Mouse (Mus musculus) stomach, embryonic 14.5 days (tissue): ENCODE data around the gene Dnajc22. TPM values are rescaled to one million over a fixed set of nuclear protein-coding genes. Genes with fewer than 3 reads are reported as not detected.

ENCODE experiments used
- ATAC-seq: fragments of 200-750 bp; cut with Nextera tagmentation; 2 replicates; pipeline ENCODE4 v1.8.0; 2017; ENCODE audit warnings: low read depth, moderate TSS enrichment; ENCODE audit not compliant: insufficient number of reproducible peaks, insufficient read depth, low FRiP score
- H3K27ac ChIP-seq: fragments of 300-500 bp; sonication (generic); 2 replicates; pipeline ENCODE4 v1.5.1; 2014; ENCODE audit warnings: mild to moderate bottlenecking, low read length, moderate library complexity, mixed read lengths
- H3K27me3 ChIP-seq: fragments of 300-500 bp; sonication (generic); 2 replicates; pipeline ENCODE4 v1.6.1; 2014; ENCODE audit warnings: low read length, control low read depth, mixed read lengths; ENCODE audit not compliant: control insufficient read depth, insufficient read depth
- H3K36me3 ChIP-seq: fragments of 300-500 bp; sonication (generic); 2 replicates; pipeline ENCODE4 v1.6.1; 2014; ENCODE audit warnings: mild to moderate bottlenecking, control low read depth, low read length, moderate library complexity, mixed read lengths; ENCODE audit not compliant: control insufficient read depth, insufficient read depth
- H3K4me1 ChIP-seq: fragments of 300-500 bp; sonication (generic); 2 replicates; pipeline ENCODE4 v1.6.1; 2014; ENCODE audit warnings: low read length, control low read depth, mixed read lengths; ENCODE audit not compliant: control insufficient read depth, insufficient read depth
- H3K4me2 ChIP-seq: fragments of 300-500 bp; sonication (generic); replicated peaks from 2 replicates; pipeline ENCODE4 v1.6.1; 2014; ENCODE audit warnings: low read depth, low read length, control low read depth
- H3K4me3 ChIP-seq: fragments of 300-500 bp; sonication (generic); 2 replicates; pipeline ENCODE4 v1.5.1; 2014; ENCODE audit warnings: low read depth, low read length, control low read depth
- H3K9ac ChIP-seq: fragments of 300-500 bp; sonication (generic); replicated peaks from 2 replicates; pipeline ENCODE4 v1.6.1; 2014; ENCODE audit warnings: low read depth, mild to moderate bottlenecking, control low read depth, low read length, moderate library complexity, mixed read lengths
- H3K9me3 ChIP-seq: fragments of 300-500 bp; sonication (generic); 2 replicates; pipeline ENCODE4 v1.6.1; 2016; ENCODE audit warnings: low read depth, low read length, control low read depth; ENCODE audit not compliant: control insufficient read depth
- WGBS: fragments of 180-500 bp; shearing (Covaris S2); extraction: QIAGEN DNeasy Blood & Tissue Kit; methylation state at CpG from one replicate; pipeline ENCODE4 v1.1.7; 2014; 5-methylcytosine and 5-hydroxymethylcytosine counted together
- polyA plus RNA-seq: library from polyadenylated mRNA; unstranded; fragments of >200 nt; fragmentation: Nextera tagmentation; extraction: Ambion mirVana; gene quantifications from 2 replicates; pipeline ENCODE4 v1.2.1, GENCODE M21; 2014

Dnajc22 gene
- polyA plus RNA-seq, 1 experiment from 2014 or later: 9.3 TPM

DNA sequence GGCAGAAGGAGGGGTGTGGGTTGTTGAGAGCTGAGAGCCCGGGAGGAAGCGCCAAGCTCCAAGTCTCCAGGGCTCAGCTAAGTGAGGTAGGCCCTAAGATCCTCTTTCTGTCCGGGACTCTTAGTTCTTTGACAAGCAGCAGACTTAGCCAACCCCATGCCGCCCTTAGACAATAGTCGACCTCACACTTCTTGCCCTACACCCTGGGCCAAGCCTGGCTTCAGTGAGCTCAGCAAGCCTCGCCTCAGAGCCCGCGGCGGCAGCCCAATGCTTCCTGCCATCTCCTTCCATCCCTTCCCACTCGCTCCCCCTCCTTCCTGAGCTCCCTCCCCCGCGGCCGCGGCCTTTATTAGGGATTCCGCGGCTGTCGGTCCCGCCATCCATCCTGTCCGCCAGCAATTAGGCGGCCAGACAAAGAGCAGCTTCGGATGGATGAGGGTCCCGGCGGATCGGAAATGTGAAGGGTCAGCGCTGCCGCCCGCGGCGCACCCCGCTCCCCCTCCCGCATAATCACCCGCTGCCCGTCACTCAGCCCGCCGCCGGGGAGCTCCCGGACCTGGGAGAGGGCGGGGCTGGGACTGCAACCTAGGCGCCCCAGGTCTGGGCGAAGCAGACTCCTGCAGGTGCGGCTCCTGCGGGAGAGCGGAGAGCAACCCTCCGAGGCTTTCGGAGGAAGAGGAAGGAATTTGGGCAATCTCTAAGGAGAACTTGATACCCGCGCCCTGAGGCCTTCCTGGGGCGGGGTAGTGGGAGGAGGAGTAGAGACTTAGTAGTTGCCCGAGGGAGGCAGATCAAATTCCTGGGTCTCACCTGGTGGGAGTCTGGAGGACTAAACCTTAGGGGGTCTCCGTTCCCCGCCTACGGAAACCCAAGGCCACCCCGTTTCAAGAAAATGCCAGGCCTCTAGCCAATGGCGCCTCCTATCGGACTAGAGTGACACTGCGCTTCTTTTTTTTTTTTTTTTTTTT lies 605 bp downstream of the Dnajc22 start:
- Histone ChIP-seq H3K9ac (0 out of 2 replicates have a peak overlapping the region, but pooled peaks have one; percentile 22), H3K4me3 (peak overlapping the region; percentile 37), H3K9me3 (no peaks in the 10 kb centered on the region), H3K4me2 (peak overlapping the region; percentile 79), H3K4me1 (peaks cover 28% of the 10 kb centered on the region), H3K27ac (no peak overlapping the region), H3K27me3 (peaks cover 79% of the 10 kb centered on the region), H3K36me3 (no peaks in the 10 kb centered on the region)
- no peak for ATAC-seq
- 2% methylated on average over 54 of the region's 56 CpGs for WGBS

DNA sequence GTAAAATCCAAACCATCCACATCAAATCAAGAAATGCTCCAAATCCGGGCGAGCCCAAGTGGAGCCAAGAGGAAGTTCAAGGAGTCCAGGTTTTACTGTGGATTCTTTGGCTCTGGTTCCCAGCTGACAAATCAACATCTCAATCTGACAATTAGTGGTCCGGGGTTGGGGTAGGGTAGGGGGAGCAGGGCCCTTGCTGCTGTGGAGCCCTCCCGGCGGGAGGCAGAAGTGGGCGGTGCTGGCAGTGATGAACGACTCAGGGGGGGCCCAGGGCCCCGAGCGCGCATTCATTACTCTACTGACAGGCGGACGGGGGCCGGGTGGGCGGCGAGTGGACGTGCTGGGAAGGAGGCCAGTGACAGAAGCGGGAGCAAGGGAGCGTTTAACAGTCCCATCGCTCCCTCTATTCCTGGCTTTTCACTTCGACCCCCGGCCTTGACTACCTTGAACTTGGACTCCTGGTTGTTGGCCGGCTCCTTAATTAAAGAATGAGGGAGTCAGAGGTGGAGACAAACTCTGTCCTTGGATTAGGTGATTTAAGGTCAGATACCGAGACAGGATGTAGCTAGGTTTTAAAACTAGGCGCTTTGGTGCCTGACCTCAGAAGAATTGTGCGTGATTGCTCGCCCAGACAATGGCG lies 1.8 kb downstream of the Dnajc22 start:
- Histone ChIP-seq H3K27me3 (peaks cover 76% of the 10 kb centered on the region), H3K9ac (no peak overlapping the region), H3K4me2 (peak overlapping the region; percentile 8; the same call in 1 of the 2 replicates), H3K4me3 (no peak overlapping the region), H3K4me1 (peaks cover 31% of the 10 kb centered on the region), H3K27ac (no peak overlapping the region), H3K36me3 (no peaks in the 10 kb centered on the region), H3K9me3 (no peaks in the 10 kb centered on the region)
- no peak for ATAC-seq
- 2% methylated on average over 22 of the region's 27 CpGs for WGBS

DNA sequence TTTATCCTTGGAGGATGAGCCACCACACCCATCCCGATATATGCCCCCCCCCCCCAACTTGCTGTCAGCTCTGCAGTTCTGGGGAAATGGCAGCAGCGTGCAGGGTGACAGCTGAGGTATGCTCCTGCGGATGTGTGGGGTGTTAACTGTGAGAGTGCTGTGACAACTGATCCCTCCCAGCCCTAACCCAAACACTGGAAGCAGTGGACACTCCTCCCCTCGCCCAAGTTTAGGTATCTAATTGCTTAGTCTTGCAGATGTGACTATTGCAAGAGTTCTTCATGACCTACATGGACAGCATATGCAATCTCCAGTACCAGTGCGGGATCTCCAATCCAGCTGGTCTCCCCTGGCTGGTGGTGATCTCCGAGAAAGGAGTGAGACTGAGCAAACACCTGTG lies 2.4 kb downstream of the Dnajc22 start:
- Histone ChIP-seq H3K4me2 (no peak overlapping the region), H3K4me1 (peaks cover 31% of the 10 kb centered on the region), H3K9ac (no peak overlapping the region), H3K4me3 (no peak overlapping the region), H3K36me3 (no peaks in the 10 kb centered on the region), H3K27ac (no peak overlapping the region), H3K9me3 (no peaks in the 10 kb centered on the region), H3K27me3 (peaks cover 72% of the 10 kb centered on the region)
- 8% methylated on average over 6 of the region's 6 CpGs for WGBS
- no peak for ATAC-seq

DNA sequence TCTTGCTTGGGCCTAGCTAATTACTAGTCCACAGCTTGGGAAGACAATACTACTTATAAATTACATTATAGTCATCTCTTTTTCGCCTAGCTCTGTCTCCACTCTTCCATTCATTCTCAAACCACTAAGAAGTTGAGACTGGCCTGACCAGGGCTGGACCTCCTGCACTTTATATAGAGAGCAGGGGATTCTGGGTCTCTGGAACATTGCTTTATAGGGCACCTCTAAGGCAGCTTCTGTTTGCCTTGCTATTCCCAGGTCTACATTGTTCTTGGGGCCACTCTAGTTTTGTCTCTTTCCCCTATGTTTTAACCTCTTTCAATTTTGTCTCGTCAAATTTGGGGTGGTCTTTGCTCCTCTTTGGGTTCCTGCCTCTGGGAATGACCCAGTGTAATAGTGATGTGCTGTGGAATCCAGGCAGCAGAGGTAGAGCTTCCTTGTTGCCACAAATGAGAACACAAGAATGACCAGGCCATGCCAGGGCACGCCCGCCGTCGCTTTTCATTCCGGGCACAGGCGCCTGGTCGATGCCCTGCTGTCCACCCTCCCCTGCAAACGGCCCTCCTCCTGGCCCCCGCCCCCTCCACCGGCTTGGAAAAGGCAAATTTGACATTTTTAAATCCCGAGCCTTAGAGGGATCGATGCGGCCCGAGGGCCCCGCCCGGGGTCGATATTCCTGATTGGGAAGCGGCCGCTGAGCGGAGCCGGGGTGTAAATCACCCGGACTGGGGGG lies 3.3 kb downstream of the Dnajc22 start:
- WGBS: 4% methylated on average over 24 of the region's 24 CpGs
- H3K4me1 ChIP-seq: peaks cover 31% of the 10 kb centered on the region
- H3K27me3 ChIP-seq: peaks cover 68% of the 10 kb centered on the region
- no peaks in the 10 kb centered on the region for H3K9me3 ChIP-seq
- peak overlapping the region; percentile 60 for H3K4me2 ChIP-seq
- no peaks in the 10 kb centered on the region for H3K36me3 ChIP-seq
- no peak for ATAC-seq
- H3K4me3 ChIP-seq: peak overlapping the region; percentile 34
- 0 out of 2 replicates have a peak overlapping the region, but pooled peaks have one; percentile 18 for H3K9ac ChIP-seq
- H3K27ac ChIP-seq: no peak overlapping the region

DNA sequence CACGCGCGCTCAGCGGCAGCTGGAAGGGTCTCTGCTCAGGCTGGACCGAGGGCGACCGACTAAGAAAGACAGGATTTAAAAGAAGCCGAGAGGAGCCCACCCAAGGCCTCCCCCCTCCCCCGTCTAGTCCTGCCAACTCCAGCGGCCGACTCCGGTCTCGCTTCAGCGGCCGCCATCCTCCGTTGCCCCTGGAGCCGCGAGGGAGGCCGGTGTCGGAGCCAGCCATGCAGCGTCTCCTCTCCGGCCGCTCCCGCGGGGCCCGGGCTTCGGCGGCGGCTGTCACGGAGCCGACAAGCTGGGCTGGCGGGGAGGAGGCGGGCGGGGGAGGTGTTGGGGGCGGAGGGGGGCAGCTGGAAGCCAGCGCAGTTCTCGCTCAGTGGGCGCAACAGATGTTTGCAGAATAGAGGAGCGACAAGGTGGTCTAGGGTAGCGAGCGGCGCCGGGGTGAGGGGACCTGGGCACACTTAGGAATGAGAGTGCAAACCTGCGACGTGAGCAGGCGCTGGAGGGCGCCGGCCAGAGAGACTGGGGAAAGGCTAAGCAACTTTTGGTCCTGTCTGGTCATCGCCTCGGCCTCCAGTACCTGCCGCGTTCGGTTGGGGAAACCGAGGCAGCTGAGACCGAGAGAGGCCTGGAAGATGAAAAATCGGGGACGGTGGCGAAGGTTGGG lies 4.0 kb downstream of the Dnajc22 start:
- peak overlapping the region; percentile 34 for H3K4me3 ChIP-seq
- WGBS: under 1% methylated on average over 57 of the region's 58 CpGs
- H3K27me3 ChIP-seq: peaks cover 65% of the 10 kb centered on the region
- no peaks in the 10 kb centered on the region for H3K9me3 ChIP-seq
- no peaks in the 10 kb centered on the region for H3K36me3 ChIP-seq
- no peak overlapping the region for H3K27ac ChIP-seq
- peaks cover 31% of the 10 kb centered on the region for H3K4me1 ChIP-seq
- H3K9ac ChIP-seq: 0 out of 2 replicates have a peak overlapping the region, but pooled peaks have one; percentile 18
- H3K4me2 ChIP-seq: peak overlapping the region; percentile 60
- ATAC-seq: no peak

DNA sequence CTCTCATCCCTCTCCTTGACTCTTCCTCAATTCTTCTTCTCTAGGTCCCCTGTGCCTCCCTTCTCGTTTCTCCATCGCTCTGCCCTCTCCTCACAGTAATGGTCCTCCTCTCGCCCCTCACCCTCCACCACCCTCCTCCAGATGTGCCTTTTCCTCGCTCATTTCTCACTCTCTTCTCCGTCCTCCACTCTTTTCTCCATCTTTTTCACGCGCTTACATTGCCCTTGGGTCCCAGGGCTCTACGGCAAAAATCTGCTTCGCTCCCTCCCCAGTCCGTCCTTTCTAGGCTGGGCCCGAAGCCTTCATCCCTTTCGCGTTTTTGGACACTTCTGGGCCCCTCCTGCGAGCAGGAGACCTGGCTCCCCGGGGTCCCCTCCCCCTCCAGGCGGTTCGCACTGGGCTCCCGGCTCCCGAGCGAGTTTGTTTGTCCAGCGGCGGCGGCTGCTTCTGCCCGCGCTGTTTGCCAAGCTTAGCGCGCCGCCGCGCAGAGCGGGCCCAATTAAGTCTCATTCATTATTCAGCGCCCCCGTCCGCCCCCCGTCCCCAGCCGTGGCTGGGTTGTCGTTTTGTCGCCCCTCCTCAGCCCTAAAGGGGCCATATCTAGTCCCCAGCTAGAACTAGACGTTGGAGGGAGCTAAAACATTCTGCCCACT lies 5.0 kb downstream of the Dnajc22 start:
- peaks cover 31% of the 10 kb centered on the region for H3K4me1 ChIP-seq
- no peak overlapping the region for H3K27ac ChIP-seq
- no peaks in the 10 kb centered on the region for H3K36me3 ChIP-seq
- H3K27me3 ChIP-seq: peaks cover 58% of the 10 kb centered on the region
- no peaks in the 10 kb centered on the region for H3K9me3 ChIP-seq
- WGBS: under 1% methylated on average over 39 of the region's 39 CpGs
- no peak overlapping the region for H3K9ac ChIP-seq
- peak overlapping the region; percentile 34 for H3K4me3 ChIP-seq
- H3K4me2 ChIP-seq: peak overlapping the region; percentile 60
- no peak for ATAC-seq

DNA sequence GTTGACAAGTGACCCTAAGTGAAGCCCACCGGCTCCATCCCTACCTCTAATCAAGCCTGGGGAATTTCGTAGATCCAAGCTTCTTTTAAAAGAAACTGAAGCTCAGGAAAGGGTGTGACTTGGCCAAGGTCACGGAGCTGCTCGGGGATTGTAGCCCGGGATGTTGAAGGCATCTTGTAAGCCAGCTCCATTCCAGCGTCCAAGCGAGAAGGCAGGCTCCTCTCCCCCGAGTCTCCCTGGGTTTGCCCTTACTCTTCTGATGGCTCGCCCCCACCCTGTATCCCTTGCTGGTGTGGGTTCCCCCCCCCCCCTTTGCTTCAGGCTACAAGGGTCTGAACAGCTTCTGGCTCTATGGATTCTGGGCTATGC lies 5.5 kb downstream of the Dnajc22 start:
- H3K4me2 ChIP-seq: peak overlapping the region; percentile 60
- H3K4me1 ChIP-seq: peaks cover 31% of the 10 kb centered on the region
- no peak overlapping the region for H3K9ac ChIP-seq
- peaks cover 53% of the 10 kb centered on the region for H3K27me3 ChIP-seq
- peak overlapping the region; percentile 34 for H3K4me3 ChIP-seq
- WGBS: 1% methylated on average over 9 of the region's 9 CpGs
- 0 out of 2 replicates have a peak, but pooled peaks have one; percentile 7 for ATAC-seq
- H3K9me3 ChIP-seq: no peaks in the 10 kb centered on the region
- no peaks in the 10 kb centered on the region for H3K36me3 ChIP-seq
- no peak overlapping the region for H3K27ac ChIP-seq
